Mouse (Mus musculus): ENCODE measurements around the gene Ubxn10. TPM values are rescaled to one million over a fixed set of nuclear protein-coding genes. Genes with fewer than 3 reads are reported as not detected.

Gene Ubxn10
- total RNA-seq, 2 experiments from 2014 or later = 0.09 to 0.33 TPM

GRCm38 (mm10) chr4:138734105-138734504 is 2.9 kb downstream of the Ubxn10 start:
- DNase-seq (ENCODE audit: low spot score) = no peak

- no peak for DNase-seq (ENCODE audit: low spot score)
Observed at GRCm38 (mm10) chr4:138729018-138729703, 7.8 kb downstream of the Ubxn10 start.

GRCm38 (mm10) chr4:138725751-138726150 is 11.2 kb downstream of the Ubxn10 start:
- no peak for DNase-seq (ENCODE audit: low spot score)

- DNase-seq (ENCODE audit: low spot score) = peak; percentile 24
Observed at GRCm38 (mm10) chr4:138725127-138725461, 11.9 kb downstream of the Ubxn10 start.

- DNase-seq (ENCODE audit: low spot score) = no peak
Observed at GRCm38 (mm10) chr4:138724354-138725126, 12.4 kb downstream of the Ubxn10 start, which contains the start of gene Pla2g2c. Gene Pla2g2c, plus strand, starts transcription at chr4:138724792.

- no peak for DNase-seq (ENCODE audit: low spot score)
Observed at GRCm38 (mm10) chr4:138723493-138724281, 13.3 kb downstream of the Ubxn10 start.

- no peak for DNase-seq (ENCODE audit: low spot score)
Observed at GRCm38 (mm10) chr4:138719264-138719596, 17.7 kb downstream of the Ubxn10 start.

- no peak for DNase-seq (ENCODE audit: low spot score)
Observed at GRCm38 (mm10) chr4:138718586-138719263, 18.2 kb downstream of the Ubxn10 start.

GRCm38 (mm10) chr4:138716697-138717096 is 20.3 kb downstream of the Ubxn10 start:
- DNase-seq (ENCODE audit: low spot score) = no peak

- no peak for DNase-seq (ENCODE audit: low spot score)
Observed at GRCm38 (mm10) chr4:138714186-138714585, 22.8 kb downstream of the Ubxn10 start.

GRCm38 (mm10) chr4:138712621-138713020 is 24.3 kb downstream of the Ubxn10 start:
- DNase-seq (ENCODE audit: low spot score) = no peak

- no peak for DNase-seq (ENCODE audit: low spot score)
Observed at GRCm38 (mm10) chr4:138712096-138712495, 24.9 kb downstream of the Ubxn10 start.

GRCm38 (mm10) chr4:138711051-138711820 is 25.7 kb downstream of the Ubxn10 start:
- DNase-seq (ENCODE audit: low spot score) = no peak

- DNase-seq (ENCODE audit: low spot score) = no peak
Observed at GRCm38 (mm10) chr4:138710633-138711032, 26.3 kb downstream of the Ubxn10 start.

- DNase-seq (ENCODE audit: low spot score) = no peak
Observed at GRCm38 (mm10) chr4:138709944-138710343, 27.0 kb downstream of the Ubxn10 start.

- DNase-seq (ENCODE audit: low spot score) = no peak
Observed at GRCm38 (mm10) chr4:138709246-138709645, 27.7 kb downstream of the Ubxn10 start.

GRCm38 (mm10) chr4:138708636-138709035 is 28.3 kb downstream of the Ubxn10 start:
- DNase-seq (ENCODE audit: low spot score) = peak; percentile 34

- no peak for DNase-seq (ENCODE audit: low spot score)
Observed at GRCm38 (mm10) chr4:138706620-138707019, 30.3 kb downstream of the Ubxn10 start.

- DNase-seq (ENCODE audit: low spot score) = no peak
Observed at GRCm38 (mm10) chr4:138704169-138704568, 32.8 kb downstream of the Ubxn10 start.

GRCm38 (mm10) chr4:138703591-138703990 is 33.4 kb downstream of the Ubxn10 start:
- no peak for DNase-seq (ENCODE audit: low spot score)

GRCm38 (mm10) chr4:138702528-138702927 is 34.4 kb downstream of the Ubxn10 start:
- DNase-seq (ENCODE audit: low spot score) = no peak
